13 mouse cellular contexts compared by ENCODE assay signal in genomic region chr3:146607368-146607767, GRCm38 (mm10). TPM values are rescaled to one million over a fixed set of nuclear protein-coding genes. Genes with fewer than 3 reads are reported as not detected.
DNase-seq lines count a peak whose midpoint lies in the region; ATAC-seq lines count a peak whose summit lies in the region.
"Had no signal": no experiment of that assay in that cellular context is flagged by ENCODE, and none has a peak within 500 bp of the region (broad histone marks: within the 10 kb centered on the region; RNA-seq: fewer than 3 reads in every experiment).

No protein-coding gene starts in this region.

- no peaks in the 10 kb centered on the region for H3K27me3 ChIP-seq in midbrain, embryonic 16.5 days (ENCODE audit: control insufficient read depth, insufficient read depth, low read depth, low read length)
- H3K27me3 ChIP-seq: heart, embryonic 13.5 days; liver, embryonic 12.5 days had no signal

- H3K27ac ChIP-seq in midbrain, embryonic 16.5 days (ENCODE audit: low read length) = peak overlapping the region; percentile 62
- H3K27ac ChIP-seq: heart, embryonic 13.5 days; kidney, postnatal 0 days; liver, embryonic 12.5 days had no signal

- H3K4me2 ChIP-seq in midbrain, embryonic 16.5 days (ENCODE audit: low read length) = no peak overlapping the region
- H3K4me2 ChIP-seq: heart, embryonic 13.5 days; liver, embryonic 12.5 days had no signal

- no peaks in the 10 kb centered on the region for H3K9me3 ChIP-seq in midbrain, embryonic 16.5 days (replicated peaks; ENCODE audit: control insufficient read depth, low read length, poor library complexity, severe bottlenecking)
- H3K9me3 ChIP-seq: heart, embryonic 13.5 days; liver, embryonic 12.5 days; megakaryocyte, embryonic 14.5 days had no signal

- DNase-seq in frontal cortex, postnatal 25 days (ENCODE audit: low spot score in 2 of 2) = no peak
- DNase-seq in MN1 (ENCODE audit: low spot score) = peak; percentile 27
- DNase-seq in frontal cortex, postnatal 14 days (ENCODE audit: low spot score in 2 of 2) = peak; percentile 33 to 41
- no peak for DNase-seq in heart, adult 18-20 months
- DNase-seq in heart, adult 9 months (ENCODE audit: low spot score in 2 of 2) = no peak
- DNase-seq in spleen, postnatal 14 days (ENCODE audit: low spot score in 2 of 2) = no peak
- DNase-seq: cerebellum, adult 8-10 months had no signal

- H3K9ac ChIP-seq in midbrain, embryonic 16.5 days (ENCODE audit: low read depth, low read length) = no peak overlapping the region
- H3K9ac ChIP-seq: heart, embryonic 13.5 days; liver, embryonic 12.5 days had no signal

- 9% methylated on average over 1 of the region's 1 CpGs for WGBS in midbrain, embryonic 16.5 days

- H3K4me1 ChIP-seq in midbrain, embryonic 16.5 days (ENCODE audit: control insufficient read depth, insufficient read depth, low read length) = peaks cover 6% of the 10 kb centered on the region; the same call in 1 of the 2 replicates
- H3K4me1 ChIP-seq: liver, embryonic 12.5 days had no signal

- H3K36me3 ChIP-seq in midbrain, embryonic 16.5 days (ENCODE audit: control insufficient read depth, insufficient read depth, low read length) = no peaks in the 10 kb centered on the region
- H3K36me3 ChIP-seq: heart, embryonic 13.5 days; liver, embryonic 12.5 days had no signal

- ATAC-seq in frontal cortex, adult (ENCODE audit: low TSS enrichment) = peak; percentile 91
- ATAC-seq in midbrain, embryonic 16.5 days = peak; percentile 85
- ATAC-seq: liver, embryonic 12.5 days had no signal

- H3K4me3 ChIP-seq in midbrain, embryonic 16.5 days (ENCODE audit: low read depth, low read length) = no peak overlapping the region
- H3K4me3 ChIP-seq: heart, embryonic 13.5 days; liver, embryonic 12.5 days; megakaryocyte, embryonic 14.5 days had no signal

RNA-seq across cellular contexts. Expression of gene Dnase2b, which starts 8.0 kb away (rescaled TPM):
- not detected in 2 replicates for polyA plus RNA-seq in midbrain, embryonic 16.5 days (2015; fragmentation: Nextera tagmentation; extraction: Ambion mirVana)
- not detected for total RNA-seq in heart, adult 18-20 months (2021)
- polyA plus RNA-seq: heart, embryonic 13.5 days; kidney, postnatal 0 days had no signal

RNA-seq across cellular contexts. Expression of gene Uox, which starts 37.1 kb away (rescaled TPM):
- 0.09 TPM in 1 of 2 replicates, not detected in the other for polyA plus RNA-seq in midbrain, embryonic 16.5 days (2015; fragmentation: Nextera tagmentation; extraction: Ambion mirVana)
- total RNA-seq in heart, adult 18-20 months (2021) = not detected

RNA-seq across cellular contexts. Expression of gene 4930503B20Rik, which starts 43.7 kb away (rescaled TPM):
- 0.09 TPM in 1 of 2 replicates, not detected in the other for polyA plus RNA-seq in midbrain, embryonic 16.5 days (2015; fragmentation: Nextera tagmentation; extraction: Ambion mirVana)
- not detected for total RNA-seq in heart, adult 18-20 months (2021)
- polyA plus RNA-seq: heart, embryonic 13.5 days; kidney, postnatal 0 days; liver, embryonic 12.5 days had no signal

Comparison
In these comparisons a context has a peak if more than half of its experiments do, and no peak if none do; other contexts are left out.
1. DNase-seq: peak in MN1 (single experiment) and frontal cortex, postnatal 14 days (2 of 2); none in frontal cortex, postnatal 25 days (0 of 2), heart, adult 18-20 months (0 of 2), heart, adult 9 months (0 of 2) and spleen, postnatal 14 days (0 of 2).